Mouse (Mus musculus) spleen, adult 2 months (tissue): ENCODE measurements around the gene Ptprc.

Source experiments
- CTCF ChIP-seq: fragments of 200-500 bp; IDR thresholded peaks from 2 replicates; pipeline ENCODE4 v1.5.1; 2011; ENCODE audit warnings: mild to moderate bottlenecking, inconsistent platforms; ENCODE audit not compliant: insufficient read depth, insufficient read length, insufficient replicate concordance; ENCODE audit errors: extremely low read depth
- POLR2A ChIP-seq: fragments of 200-500 bp; IDR thresholded peaks from 2 replicates; pipeline ENCODE4 v1.6.1; 2011; ENCODE audit warnings: low read depth, low read length, inconsistent platforms

- TF ChIP-seq POLR2A (no peak), CTCF (no peak)
These were observed 10.4 kb upstream of the Ptprc start for GRCm38 (mm10) chr1:138185904-138186303.
